Mouse (Mus musculus) splenic B cell, adult 2 months (primary cell): ENCODE results near the gene Alox12.

Experiments used
- DNase-seq: peaks from one replicate; pipeline ENCODE4 v3.0.0-alpha.2; 2011; ENCODE audit warnings: low read depth, low spot score
- H3K27me3 ChIP-seq: 2 replicates; pipeline ENCODE4 v1.6.1; 2012; ENCODE audit warnings: mild to moderate bottlenecking, low read length, moderate library complexity, mixed read lengths; ENCODE audit not compliant: control insufficient read depth, poor library complexity, insufficient read depth, severe bottlenecking
- H3K36me3 ChIP-seq: 2 replicates; pipeline ENCODE4 v1.6.1; 2012; ENCODE audit warnings: mild to moderate bottlenecking, low read length, moderate library complexity, mixed read lengths; ENCODE audit not compliant: control insufficient read depth, poor library complexity, insufficient read depth, severe bottlenecking

Gene Alox12

DNA sequence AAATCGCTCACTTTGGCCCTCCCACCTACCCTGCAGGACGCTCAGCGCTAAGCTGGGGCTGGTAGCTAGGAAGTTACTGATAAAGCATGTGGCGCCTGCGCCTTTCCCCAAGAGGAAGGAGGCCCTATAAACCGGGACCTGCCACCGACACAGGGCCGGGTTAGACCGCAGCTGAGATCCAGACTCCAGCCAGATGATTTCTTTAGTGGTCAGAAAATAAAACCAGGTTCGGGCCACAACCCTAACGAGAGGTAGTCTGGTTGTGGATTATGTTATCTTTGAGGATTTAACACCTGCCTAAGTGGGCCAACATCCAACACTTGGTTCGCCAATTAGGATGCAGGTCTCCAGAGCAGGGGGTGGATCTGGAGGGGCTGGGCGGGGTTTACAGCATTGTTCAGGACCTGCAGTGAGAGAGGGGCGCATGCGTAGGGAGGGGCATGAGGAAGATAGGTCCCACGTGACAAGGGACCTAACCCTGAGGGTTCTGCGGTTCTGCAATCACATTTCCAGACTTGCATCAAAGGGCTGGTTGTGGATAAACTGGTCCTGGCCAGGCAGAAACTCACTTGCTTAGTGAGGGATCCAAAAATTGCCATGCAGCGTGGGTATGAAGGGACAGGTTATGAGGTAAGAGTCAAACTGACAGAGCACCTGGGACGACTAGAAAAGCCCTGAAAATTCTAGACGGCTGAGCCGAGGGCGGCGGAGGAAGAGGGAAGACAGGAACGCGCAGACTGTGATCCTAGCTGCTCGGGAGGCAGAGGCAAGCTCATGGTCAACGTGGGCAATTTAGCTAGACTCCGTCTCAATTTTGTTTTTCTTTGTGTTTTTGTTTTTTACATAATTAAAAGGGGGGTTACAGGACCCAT, 34.2 kb downstream of the Alox12 start, which contains the start of gene Slc16a13:
Slc16a13 (minus strand) TSS at position 334 of the 872 bp plus-strand sequence.
- H3K27me3 ChIP-seq, result no peaks in the 10 kb centered on the region
- no peaks in the 10 kb centered on the region for H3K36me3 ChIP-seq
- DNase-seq, result peak; percentile 96

DNA sequence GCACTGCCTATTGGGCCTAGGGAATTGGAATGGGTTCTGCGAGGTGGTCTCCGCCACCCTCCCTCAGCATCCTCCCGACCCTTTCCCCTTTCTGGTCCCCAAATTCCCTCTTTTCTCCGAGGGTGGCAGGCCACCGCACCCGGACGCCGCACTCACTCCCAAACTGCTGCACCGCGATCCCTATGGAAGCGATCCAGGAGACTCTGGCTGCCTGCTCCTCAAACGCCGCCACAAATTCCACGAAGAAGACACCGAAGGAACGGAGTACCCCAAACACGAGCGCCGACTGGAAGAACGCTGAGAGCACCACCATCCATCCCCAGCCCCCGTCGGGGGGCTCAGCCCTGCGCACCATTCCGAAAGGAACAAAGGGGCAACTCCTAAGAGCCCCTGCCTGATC, 34.8 kb downstream of the Alox12 start:
- Histone ChIP-seq H3K27me3 (no peaks in the 10 kb centered on the region), H3K36me3 (no peaks in the 10 kb centered on the region)
- DNase-seq, result no peak

DNA sequence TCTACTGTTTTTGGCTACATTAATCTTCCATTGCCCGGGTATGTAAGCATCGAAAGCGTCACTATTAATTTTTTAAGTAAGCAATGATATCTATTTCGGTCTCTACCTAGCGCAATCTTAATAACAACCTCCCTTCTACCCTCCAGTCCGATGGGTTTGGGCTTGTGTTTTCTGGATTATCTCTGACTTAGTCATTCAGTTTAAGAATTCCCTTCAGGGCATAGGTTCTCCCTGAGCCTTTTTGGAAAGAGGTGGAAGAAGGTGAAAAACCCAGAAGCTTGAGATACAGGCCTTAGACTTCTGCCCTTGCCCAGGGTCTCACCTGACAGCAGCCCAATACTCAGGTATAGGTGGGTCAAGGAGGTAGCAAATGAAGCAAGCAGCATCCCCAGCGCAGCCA, 35.3 kb downstream of the Alox12 start:
- Histone ChIP-seq H3K36me3 (no peaks in the 10 kb centered on the region), H3K27me3 (no peaks in the 10 kb centered on the region)
- no peak for DNase-seq

DNA sequence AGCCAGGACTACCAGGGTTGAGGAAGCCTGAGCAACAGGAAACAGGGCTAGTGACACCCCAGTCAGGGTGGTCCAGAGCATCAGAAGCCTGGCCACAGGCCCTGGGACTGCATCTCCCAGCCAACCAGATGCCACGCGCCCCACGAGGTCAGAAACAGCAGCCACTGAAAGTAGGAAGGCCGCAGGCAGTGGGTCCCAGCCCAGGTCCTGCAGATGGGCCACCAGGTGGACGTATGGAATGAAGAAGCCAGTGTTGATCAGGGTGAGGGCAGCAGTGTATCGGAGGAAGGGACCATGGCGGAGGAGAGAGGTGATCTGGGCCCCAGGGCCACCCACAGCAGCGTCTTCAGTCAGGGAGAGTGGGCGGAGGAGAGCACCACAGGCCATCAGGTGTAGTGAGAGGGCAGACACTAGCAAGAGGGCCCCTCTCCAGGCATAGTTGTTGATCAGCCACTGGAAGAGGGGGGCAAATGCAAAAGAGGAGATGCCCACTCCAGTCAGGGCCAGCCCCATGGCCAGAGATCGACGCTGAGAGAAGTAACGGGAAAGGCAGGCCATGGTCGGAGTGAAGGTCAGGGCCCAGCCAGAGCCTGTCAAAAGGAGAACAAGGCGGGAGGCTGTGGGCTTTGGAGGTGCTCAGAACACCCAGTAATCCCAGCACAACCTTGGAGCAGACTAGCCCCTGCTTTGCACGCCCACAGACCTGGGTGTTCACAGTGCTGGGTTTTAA, 36.2 kb downstream of the Alox12 start:
- no peak for DNase-seq
- H3K36me3 ChIP-seq, result no peaks in the 10 kb centered on the region
- peaks cover 3% of the 10 kb centered on the region for H3K27me3 ChIP-seq

DNA sequence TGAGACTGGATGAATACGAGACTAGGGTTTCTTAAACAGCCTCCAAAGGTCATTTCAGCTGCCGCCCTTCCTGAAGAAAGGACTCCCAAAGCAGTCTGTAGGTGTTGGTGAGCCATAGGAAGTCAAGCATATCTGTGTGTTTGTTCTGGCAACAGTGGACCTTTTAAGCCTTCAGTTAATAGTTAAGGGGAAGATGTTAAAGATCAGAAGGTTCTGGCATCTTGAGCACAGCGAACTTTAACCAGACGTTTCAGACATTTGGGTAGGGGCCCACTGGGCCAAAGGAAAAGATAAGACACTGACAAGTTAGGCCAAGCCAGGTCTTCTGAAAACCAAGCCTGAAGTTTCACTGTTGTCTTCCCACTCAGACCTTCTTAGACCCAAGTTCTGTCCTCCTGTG, 37.1 kb downstream of the Alox12 start:
- no peaks in the 10 kb centered on the region for H3K36me3 ChIP-seq
- peaks cover 3% of the 10 kb centered on the region for H3K27me3 ChIP-seq
- DNase-seq, result no peak

DNA sequence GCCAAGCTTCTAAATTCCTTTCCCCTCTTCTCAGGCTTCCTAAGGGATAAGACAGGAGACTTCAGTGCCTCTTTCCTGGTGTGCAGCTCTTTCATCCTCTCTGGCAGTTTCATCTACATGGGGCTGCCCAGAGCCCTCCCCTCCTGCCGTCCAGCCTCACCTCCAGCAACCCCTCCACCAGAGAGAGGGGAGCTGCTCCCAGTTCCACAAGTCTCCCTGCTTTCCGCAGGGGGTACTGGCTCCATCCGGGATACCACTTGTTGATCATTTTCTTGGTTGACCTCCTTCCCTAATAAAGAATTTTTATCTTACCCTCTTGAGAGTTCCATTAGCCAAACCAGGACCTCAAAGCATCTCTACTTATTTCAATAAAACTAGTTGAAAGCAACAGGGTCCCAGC, 39.0 kb downstream of the Alox12 start:
- H3K27me3 ChIP-seq, result peaks cover 3% of the 10 kb centered on the region
- no peak for DNase-seq
- no peaks in the 10 kb centered on the region for H3K36me3 ChIP-seq

DNA sequence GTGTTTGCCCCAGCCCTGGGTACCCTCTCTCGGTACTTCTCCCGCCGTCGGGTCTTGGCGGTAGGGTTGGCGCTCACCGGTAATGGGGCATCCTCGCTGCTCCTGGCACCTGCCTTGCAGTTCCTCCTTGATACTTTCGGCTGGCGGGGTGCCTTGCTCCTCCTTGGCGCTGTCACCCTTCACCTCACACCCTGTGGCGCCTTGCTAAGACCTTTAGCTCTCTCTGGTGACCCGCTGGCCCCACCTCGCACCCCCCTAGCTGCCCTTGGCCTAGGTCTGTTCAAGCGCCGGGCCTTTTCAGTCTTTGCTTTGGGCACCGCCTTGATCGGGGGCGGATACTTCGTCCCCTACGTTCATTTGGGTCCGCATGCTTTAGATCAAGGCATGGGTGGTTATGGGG, 39.9 kb downstream of the Alox12 start:
- no peak for DNase-seq
- H3K27me3 ChIP-seq, result peaks cover 3% of the 10 kb centered on the region
- no peaks in the 10 kb centered on the region for H3K36me3 ChIP-seq

DNA sequence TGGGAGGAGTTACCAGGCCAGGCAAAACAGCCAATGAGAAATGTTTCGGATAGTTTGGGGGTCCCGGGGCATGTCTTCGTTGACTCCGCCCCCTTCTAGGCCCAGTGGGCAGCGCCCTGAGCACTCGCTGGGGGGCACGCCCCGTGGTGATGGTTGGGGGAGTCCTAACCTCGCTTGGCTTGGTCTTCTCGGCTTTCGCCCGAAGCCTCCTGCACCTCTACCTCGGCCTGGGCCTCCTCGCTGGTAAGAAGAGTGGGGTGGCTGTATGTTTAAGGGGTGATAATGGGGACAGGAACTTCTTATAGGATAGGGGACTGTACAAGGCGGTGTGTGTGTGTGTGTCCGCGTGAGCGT, 40.3 kb downstream of the Alox12 start:
- peaks cover 3% of the 10 kb centered on the region for H3K27me3 ChIP-seq
- H3K36me3 ChIP-seq, result no peaks in the 10 kb centered on the region
- DNase-seq, result no peak

DNA sequence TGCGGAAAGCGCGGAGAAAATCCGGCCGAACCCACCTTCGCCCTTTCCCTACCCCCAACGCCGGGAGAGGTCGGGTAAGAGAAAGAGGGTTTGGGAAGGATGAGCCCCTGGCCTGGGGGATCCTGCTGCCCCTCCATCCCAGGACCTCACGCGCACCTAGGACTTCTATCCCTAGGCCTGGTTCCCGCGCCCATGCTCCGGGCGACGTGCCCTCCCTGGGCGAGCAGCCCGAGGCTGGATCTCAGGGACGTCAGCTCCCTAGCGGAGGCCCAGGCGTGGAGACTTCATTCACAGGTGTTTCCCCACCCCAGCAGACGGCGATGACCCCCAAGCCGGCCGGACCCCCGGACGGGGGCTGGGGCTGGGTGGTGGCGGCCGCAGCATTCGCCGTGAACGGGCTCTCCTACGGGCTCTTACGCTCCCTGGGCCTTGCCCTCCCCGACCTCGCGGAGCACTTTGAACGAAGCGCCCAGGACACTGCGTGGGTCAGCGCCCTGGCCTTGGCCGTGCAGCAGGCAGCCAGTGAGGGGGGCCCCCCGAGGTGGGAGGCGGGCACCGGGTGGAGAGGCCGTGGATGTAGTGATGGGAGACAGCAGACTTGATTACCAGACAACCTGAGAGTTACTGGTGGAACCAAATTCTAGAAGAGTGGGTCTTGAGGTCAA, 40.8 kb downstream of the Alox12 start:
- no peaks in the 10 kb centered on the region for H3K36me3 ChIP-seq
- no peak for DNase-seq
- peaks cover 3% of the 10 kb centered on the region for H3K27me3 ChIP-seq

DNA sequence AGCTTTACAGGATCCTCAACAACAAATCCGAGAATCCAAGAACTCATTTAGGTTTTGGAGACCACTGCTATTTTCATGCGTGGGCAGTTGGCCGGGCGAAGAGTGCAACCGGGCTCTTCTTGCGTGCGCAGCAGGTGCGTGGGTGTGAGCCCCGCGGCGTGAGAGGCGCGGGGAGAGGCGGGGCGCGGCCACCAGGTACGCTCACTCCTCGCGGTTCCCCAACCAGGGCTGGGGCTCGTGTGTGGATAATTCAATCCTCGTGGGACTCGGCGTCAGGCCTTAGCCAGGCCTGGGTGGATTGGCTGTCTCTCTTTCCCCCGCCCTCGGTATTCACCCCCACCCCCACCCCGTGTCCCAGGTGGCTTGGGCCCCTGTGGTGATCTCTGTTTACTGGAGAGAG, 41.4 kb downstream of the Alox12 start:
- DNase-seq, result peak; percentile 49
- H3K27me3 ChIP-seq, result peaks cover 3% of the 10 kb centered on the region
- no peaks in the 10 kb centered on the region for H3K36me3 ChIP-seq

DNA sequence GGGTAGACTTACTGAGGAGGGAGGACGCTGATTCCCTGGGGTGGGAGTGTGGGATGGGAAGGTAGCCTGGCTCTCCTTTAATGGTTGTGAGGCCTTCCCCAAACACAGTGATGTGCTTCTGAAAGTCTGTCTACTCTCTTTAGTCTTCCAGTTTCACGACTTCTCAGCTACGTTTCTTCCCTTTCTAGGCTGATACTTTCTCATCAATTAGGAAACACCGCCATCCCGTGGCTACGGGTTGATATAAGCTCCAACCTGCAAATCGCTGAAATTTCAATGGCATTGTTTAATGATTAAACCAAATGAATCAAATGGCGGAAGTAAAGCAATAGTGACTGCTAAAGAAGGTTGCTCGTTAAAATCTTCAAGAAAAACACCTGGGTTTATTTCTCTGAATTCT, 42.3 kb downstream of the Alox12 start:
- peaks cover 3% of the 10 kb centered on the region for H3K27me3 ChIP-seq
- H3K36me3 ChIP-seq, result no peaks in the 10 kb centered on the region
- peak; percentile 75 for DNase-seq

DNA sequence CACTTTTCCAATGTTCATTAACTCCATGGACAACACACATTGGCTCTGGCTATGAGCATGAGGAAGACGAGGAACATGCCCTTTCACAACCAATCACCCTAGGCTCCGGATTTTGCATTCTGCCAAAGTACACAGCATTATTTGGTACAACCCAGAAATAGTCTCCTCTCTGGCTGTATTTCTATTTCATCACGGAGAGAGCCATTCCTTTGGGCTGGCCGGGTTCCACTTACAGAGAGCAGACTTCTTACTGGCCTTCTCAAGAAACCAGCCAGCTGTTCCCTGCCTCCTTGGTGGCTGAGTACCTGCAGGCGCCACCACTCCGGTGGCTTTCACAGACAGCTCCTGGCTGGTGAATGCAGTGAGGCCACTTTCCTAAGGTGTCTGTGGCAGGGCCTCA, 42.7 kb downstream of the Alox12 start, which contains the start of gene Slc16a11:
Slc16a11 (plus strand) TSS at position 330 of the 400 bp plus-strand sequence.
- Histone ChIP-seq H3K27me3 (peaks cover 3% of the 10 kb centered on the region), H3K36me3 (no peaks in the 10 kb centered on the region)
- no peak for DNase-seq

DNA sequence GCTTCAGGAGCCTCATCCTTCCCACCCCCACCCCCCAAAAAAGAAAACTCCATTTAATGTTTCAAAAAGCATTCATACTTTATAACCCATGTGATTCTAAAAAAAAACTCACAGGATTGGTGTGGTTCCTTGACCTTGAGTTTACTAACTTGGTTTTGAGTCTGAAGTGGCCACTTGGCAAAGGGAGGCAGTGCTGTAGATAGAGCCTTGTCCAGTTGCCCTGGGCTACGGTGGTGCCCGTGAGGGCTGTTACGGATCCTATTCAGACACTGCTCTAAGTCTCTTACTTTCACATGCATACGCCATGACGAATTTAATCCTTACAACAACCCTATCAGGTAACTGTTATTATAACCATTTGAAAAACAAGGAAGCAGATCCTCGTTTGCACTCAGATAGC, 43.2 kb downstream of the Alox12 start:
- no peaks in the 10 kb centered on the region for H3K36me3 ChIP-seq
- no peak for DNase-seq
- H3K27me3 ChIP-seq, result peaks cover 3% of the 10 kb centered on the region

DNA sequence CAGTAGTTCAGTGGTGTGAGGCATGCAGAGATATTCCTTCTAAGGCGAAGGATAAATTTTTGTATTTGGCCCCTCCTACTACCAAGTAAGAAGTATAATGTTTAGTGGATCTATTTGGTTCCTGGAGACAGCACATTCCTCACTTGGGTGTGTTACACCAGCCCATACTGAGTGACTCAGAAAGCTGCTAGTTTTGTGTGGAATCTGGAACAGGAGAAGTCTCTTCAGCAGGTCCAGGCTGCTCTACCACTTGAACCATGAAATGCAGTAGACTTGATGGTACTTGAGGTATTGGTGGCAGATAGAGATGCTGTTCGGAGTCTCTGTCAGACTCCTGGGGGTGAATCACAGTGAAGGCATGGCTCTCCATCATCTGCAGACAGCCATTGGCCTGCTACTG, 44.5 kb downstream of the Alox12 start:
- Histone ChIP-seq H3K36me3 (no peaks in the 10 kb centered on the region), H3K27me3 (peaks cover 3% of the 10 kb centered on the region)
- no peak for DNase-seq
